Comparison of ENCODE assay signal across 34 mouse cellular contexts in genomic region chr1:86151376-86151775, GRCm38 (mm10). TPM values are rescaled to one million over a fixed set of nuclear protein-coding genes. Genes with fewer than 3 reads are reported as not detected.
"Had no signal": no experiment of that assay in that cellular context is flagged by ENCODE, and none has a peak within 500 bp of the region (broad histone marks: within the 10 kb centered on the region; RNA-seq: fewer than 3 reads in every experiment).

No protein-coding gene starts in this region.

- H3K9me3 ChIP-seq: heart, embryonic 10.5 days; heart, embryonic 12.5 days; hindbrain, embryonic 10.5 days; hindbrain, embryonic 12.5 days; intestine, embryonic 15.5 days; limb, embryonic 10.5 days; limb, embryonic 12.5 days; liver, embryonic 13.5 days; liver, embryonic 15.5 days had no signal

- H3K36me3 ChIP-seq: heart, embryonic 10.5 days; heart, embryonic 12.5 days; hindbrain, embryonic 10.5 days; hindbrain, embryonic 12.5 days; intestine, embryonic 15.5 days; limb, embryonic 12.5 days; liver, embryonic 13.5 days; liver, embryonic 15.5 days had no signal

- ATAC-seq: hindbrain, embryonic 16.5 days; inflammation-experienced regulatory T-cells, adult 6 months; intestine, embryonic 15.5 days; intestine, postnatal 0 days had no signal

- H3K9ac ChIP-seq: heart, embryonic 12.5 days; hindbrain, embryonic 12.5 days; hindbrain, embryonic 14.5 days; intestine, embryonic 15.5 days; limb, embryonic 12.5 days; liver, embryonic 13.5 days; liver, embryonic 15.5 days had no signal

- H3K27ac ChIP-seq: heart, embryonic 10.5 days; hindbrain, embryonic 10.5 days; hindbrain, embryonic 12.5 days; hindbrain, embryonic 14.5 days; intestine, embryonic 15.5 days; layer of hippocampus, adult 2 months; left cerebral cortex, adult 2 months; limb, embryonic 10.5 days; limb, embryonic 12.5 days; liver, embryonic 15.5 days had no signal

- H3K4me2 ChIP-seq: heart, embryonic 12.5 days; hindbrain, embryonic 12.5 days; hindbrain, embryonic 14.5 days; intestine, embryonic 15.5 days; limb, embryonic 12.5 days; liver, embryonic 11.5 days; liver, embryonic 13.5 days; liver, embryonic 15.5 days had no signal

- H3K4me3 ChIP-seq: heart, embryonic 10.5 days; heart, embryonic 12.5 days; hindbrain, embryonic 10.5 days; hindbrain, embryonic 12.5 days; intestine, embryonic 15.5 days; layer of hippocampus, adult 2 months; left cerebral cortex, adult 2 months; limb, embryonic 10.5 days; limb, embryonic 12.5 days; liver, embryonic 13.5 days; liver, embryonic 15.5 days had no signal

- DNase-seq: gastrocnemius, postnatal 14 days; gastrocnemius, postnatal 36 days; heart, adult 18-20 months; heart, postnatal 10 days; heart, postnatal 4 days; kidney, adult 18-20 months; kidney, adult 8-10 months; kidney, postnatal 10 days; kidney, postnatal 25 days; kidney, postnatal 4 days; liver; liver, embryonic 13.5 days had no signal

- H3K27me3 ChIP-seq: heart, embryonic 12.5 days; hindbrain, embryonic 12.5 days; intestine, embryonic 15.5 days; limb, embryonic 12.5 days; liver, embryonic 13.5 days; liver, embryonic 15.5 days had no signal

RNA-seq across cellular contexts. Expression of gene Gm21972, which starts 17.9 kb away (rescaled TPM):
- total RNA-seq: gastrocnemius, adult 8-10 months had no signal
- polyA plus RNA-seq: heart, embryonic 14.5 days; heart, embryonic 16.5 days; hindbrain, embryonic 10.5 days; inflammation-experienced regulatory T-cells, adult 6 months; intestine, embryonic 15.5 days; kidney, embryonic 16.5 days; limb, embryonic 10.5 days; liver, embryonic 11.5 days; liver, embryonic 15.5 days had no signal

RNA-seq across cellular contexts. Expression of gene Htr2b, which starts 39.6 kb away (rescaled TPM):
- total RNA-seq: gastrocnemius, adult 18-20 months; granulocyte monocyte progenitor cell, adult 5-6 weeks; heart, postnatal 4 days; layer of hippocampus, adult 2 months; left cerebral cortex, postnatal 36 days had no signal
